Mouse (Mus musculus) embryonic facial prominence, embryonic 14.5 days (tissue): ENCODE data around the gene Pcolce2. TPM values are rescaled to one million over a fixed set of nuclear protein-coding genes. Genes with fewer than 3 reads are reported as not detected.

Experiments
- ATAC-seq: fragments of 200-750 bp; cut with Nextera tagmentation; 2 replicates; pipeline ENCODE4 v1.8.0; 2017; ENCODE audit warnings: low read depth, moderate number of reproducible peaks, moderate TSS enrichment
- DNase-seq: peaks from one replicate; pipeline ENCODE4 v3.0.0-alpha.2; 2015; ENCODE audit warnings: low spot score
- H3K27ac ChIP-seq: fragments of 300-500 bp; sonication (generic); replicated peaks from 2 replicates; pipeline ENCODE4 v1.5.1; 2014; ENCODE audit warnings: low read depth, mild to moderate bottlenecking, low read length, moderate library complexity
- H3K27me3 ChIP-seq: fragments of 300-500 bp; sonication (generic); replicated peaks from 2 replicates; pipeline ENCODE4 v1.6.1; 2014; ENCODE audit warnings: low read length; ENCODE audit not compliant: control insufficient read depth, insufficient read depth
- H3K36me3 ChIP-seq: fragments of 300-500 bp; sonication (generic); 2 replicates; pipeline ENCODE4 v1.6.1; 2014; ENCODE audit warnings: low read length, mixed read lengths; ENCODE audit not compliant: control insufficient read depth, insufficient read depth
- H3K4me1 ChIP-seq: fragments of 300-500 bp; sonication (generic); 2 replicates; pipeline ENCODE4 v1.6.1; 2014; ENCODE audit warnings: antibody characterized with exemption, low read length; ENCODE audit not compliant: control insufficient read depth, insufficient read depth
- H3K4me2 ChIP-seq: fragments of 300-500 bp; sonication (generic); 2 replicates; pipeline ENCODE4 v1.6.1; 2014; ENCODE audit warnings: low read depth, mild to moderate bottlenecking, low read length, moderate library complexity, mixed read lengths
- H3K4me3 ChIP-seq: fragments of 300-500 bp; sonication (generic); 2 replicates; pipeline ENCODE4 v1.5.1; 2014; ENCODE audit warnings: low read depth, mild to moderate bottlenecking, low read length
- H3K9ac ChIP-seq: fragments of 300-500 bp; sonication (generic); 2 replicates; pipeline ENCODE4 v1.6.1; 2014; ENCODE audit warnings: low read depth, mild to moderate bottlenecking, low read length, moderate library complexity, mixed read lengths
- H3K9me3 ChIP-seq: fragments of 300-500 bp; sonication (generic); 2 replicates; pipeline ENCODE4 v1.6.1; 2016; ENCODE audit warnings: low read length; ENCODE audit not compliant: control insufficient read depth
- WGBS: fragments of 180-500 bp; shearing (Covaris S2); extraction: QIAGEN DNeasy Blood & Tissue Kit; methylation state at CpG from one replicate; pipeline ENCODE4 v1.1.7; 2014; 5-methylcytosine and 5-hydroxymethylcytosine counted together
- polyA plus RNA-seq: library from polyadenylated mRNA; unstranded; fragments of >200 nt; fragmentation: Nextera tagmentation; extraction: Ambion mirVana; gene quantifications from 2 replicates; pipeline ENCODE4 v1.2.1, GENCODE M21; 2014

Gene Pcolce2
- polyA plus RNA-seq, 1 experiment from 2014 or later: 13.5 TPM

DNA sequence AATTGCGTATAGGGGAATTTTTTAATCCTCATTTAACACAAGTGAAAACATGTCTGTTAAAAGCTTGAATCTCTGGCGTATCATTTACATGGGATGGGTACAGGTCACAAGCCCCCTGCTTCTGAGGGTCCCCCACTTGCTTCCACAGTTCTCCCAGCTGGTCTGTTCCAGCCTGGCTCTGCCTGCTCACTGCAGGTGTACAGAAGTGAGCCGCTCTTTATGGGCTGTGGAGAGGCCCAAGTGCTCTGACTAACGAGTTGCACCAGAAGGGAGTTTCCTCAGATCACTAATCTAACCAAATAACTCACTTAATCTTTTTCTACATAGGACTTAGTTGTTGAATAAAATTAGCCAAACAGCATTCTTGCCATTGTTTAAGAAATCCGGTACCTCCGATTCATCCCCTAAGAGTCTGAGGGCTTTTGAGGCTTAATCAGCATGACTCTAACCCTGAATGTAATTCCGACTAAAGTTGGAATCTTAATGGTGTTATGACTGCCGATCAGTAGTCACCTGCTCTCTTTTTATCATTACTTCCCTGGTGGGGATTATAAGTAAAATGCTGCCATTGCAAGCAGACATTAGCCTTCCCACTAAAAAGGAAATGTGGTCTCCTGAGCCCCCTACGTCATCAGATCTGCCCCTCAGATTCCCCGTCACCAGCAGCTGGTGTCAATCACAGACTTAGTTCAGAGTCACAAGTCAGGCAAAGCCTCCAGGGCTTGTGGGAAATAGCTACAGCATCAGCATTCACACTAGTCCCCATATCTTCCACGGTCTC lies 48.4 kb downstream of the Pcolce2 start:
- Histone ChIP-seq H3K27ac (no peak overlapping the region), H3K9ac (no peak overlapping the region), H3K4me1 (peaks cover 7% of the 10 kb centered on the region; the same call in 1 of the 2 replicates), H3K4me2 (no peak overlapping the region), H3K36me3 (no peaks in the 10 kb centered on the region), H3K9me3 (no peaks in the 10 kb centered on the region), H3K4me3 (no peak overlapping the region), H3K27me3 (no peaks in the 10 kb centered on the region)
- ATAC-seq: peak; percentile 79
- WGBS: 45% methylated on average over 11 of the region's 11 CpGs
- DNase-seq: peak; percentile 73

DNA sequence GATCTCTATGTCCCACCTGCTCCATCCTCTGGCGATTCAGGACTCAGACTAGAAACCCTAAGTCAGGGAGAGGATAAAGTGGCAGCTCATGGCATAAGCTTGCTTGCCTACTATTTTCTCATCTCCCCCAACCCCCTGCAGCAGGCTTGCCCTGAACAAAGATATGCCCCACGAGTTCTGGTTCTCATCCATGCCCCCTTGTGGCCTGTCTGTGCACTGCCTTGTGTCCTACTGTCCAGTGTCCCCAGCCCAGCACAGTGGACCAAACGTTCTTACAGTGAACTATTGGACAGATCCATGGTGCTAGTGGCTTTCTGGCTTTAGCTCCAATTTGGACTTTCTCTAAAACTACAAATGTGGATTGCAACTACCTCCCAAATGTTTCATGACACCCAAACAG lies 50.7 kb downstream of the Pcolce2 start:
- ATAC-seq (no peak), DNase-seq (no peak)
- Histone ChIP-seq H3K4me3 (no peak overlapping the region), H3K4me2 (no peak overlapping the region), H3K4me1 (peaks cover 13% of the 10 kb centered on the region; the same call in 1 of the 2 replicates), H3K9me3 (no peaks in the 10 kb centered on the region), H3K9ac (no peak overlapping the region), H3K27me3 (no peaks in the 10 kb centered on the region), H3K27ac (no peak overlapping the region), H3K36me3 (no peaks in the 10 kb centered on the region)
- 67% methylated on average over 3 of the region's 3 CpGs for WGBS

DNA sequence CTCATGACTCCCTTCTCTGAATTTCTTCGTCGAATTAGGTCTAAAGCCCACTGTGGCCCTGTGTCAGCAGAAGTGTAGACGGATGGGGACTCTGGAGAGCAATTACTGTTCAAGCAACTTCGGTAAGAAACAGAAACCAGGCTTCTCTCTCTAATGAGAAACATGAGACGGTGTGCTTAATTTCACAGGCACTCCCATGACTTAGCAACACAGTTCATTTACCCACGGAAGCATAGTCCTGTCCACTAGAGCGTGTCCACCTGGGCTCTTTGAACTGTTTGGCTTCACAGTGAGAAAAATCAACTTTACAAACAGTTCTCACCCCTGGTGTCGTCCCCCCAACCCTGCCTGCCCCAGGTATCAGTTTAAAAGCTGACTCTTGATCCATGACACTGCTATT lies 55.4 kb downstream of the Pcolce2 start:
- Histone ChIP-seq H3K36me3 (no peaks in the 10 kb centered on the region), H3K27me3 (no peaks in the 10 kb centered on the region), H3K9ac (no peak overlapping the region), H3K4me2 (no peak overlapping the region), H3K27ac (no peak overlapping the region), H3K4me3 (no peak overlapping the region), H3K9me3 (no peaks in the 10 kb centered on the region), H3K4me1 (0 out of 2 replicates have a peak, but pooled peaks cover 6% of the 10 kb centered on the region)
- ATAC-seq (peak; percentile 81), DNase-seq (peak; percentile 68)
- WGBS: 31% methylated on average over 8 of the region's 8 CpGs

DNA sequence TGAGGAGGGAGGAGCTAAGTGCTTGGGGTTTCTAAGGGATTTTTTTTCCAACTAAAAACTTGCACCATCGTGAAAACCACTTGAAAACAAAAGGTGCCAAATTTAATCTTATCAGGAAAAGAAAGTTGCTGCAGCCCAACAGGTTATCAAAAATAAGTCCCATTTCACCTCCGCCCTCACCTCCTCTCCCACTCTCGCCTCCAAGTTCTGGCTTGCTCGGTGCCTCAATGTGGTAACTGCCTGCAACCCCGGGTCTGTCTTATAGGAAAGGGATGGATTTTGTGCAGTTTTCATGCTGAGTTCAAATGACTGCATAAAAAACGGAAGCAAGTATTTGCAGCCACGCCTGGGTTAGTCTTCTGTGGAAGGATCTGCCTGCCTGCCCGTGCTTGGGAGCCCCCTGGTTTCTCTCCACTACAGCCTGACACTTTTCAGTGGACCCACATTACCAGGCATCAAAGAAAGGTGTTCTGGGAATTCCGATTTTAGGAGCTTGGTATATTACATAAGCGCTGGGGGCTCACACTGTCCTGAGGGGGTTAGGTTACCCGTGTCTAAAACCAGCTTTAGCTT lies 56.2 kb downstream of the Pcolce2 start:
- 0 out of 2 replicates have a peak, but pooled peaks cover 6% of the 10 kb centered on the region for H3K4me1 ChIP-seq
- no peaks in the 10 kb centered on the region for H3K27me3 ChIP-seq
- H3K9me3 ChIP-seq: no peaks in the 10 kb centered on the region
- DNase-seq: no peak
- WGBS: 70% methylated on average over 11 of the region's 11 CpGs
- no peak overlapping the region for H3K27ac ChIP-seq
- H3K36me3 ChIP-seq: no peaks in the 10 kb centered on the region
- no peak overlapping the region for H3K4me3 ChIP-seq
- no peak overlapping the region for H3K9ac ChIP-seq
- ATAC-seq: 0 out of 2 replicates have a peak, but pooled peaks have one; percentile 5
- H3K4me2 ChIP-seq: peak overlapping the region; percentile 26

DNA sequence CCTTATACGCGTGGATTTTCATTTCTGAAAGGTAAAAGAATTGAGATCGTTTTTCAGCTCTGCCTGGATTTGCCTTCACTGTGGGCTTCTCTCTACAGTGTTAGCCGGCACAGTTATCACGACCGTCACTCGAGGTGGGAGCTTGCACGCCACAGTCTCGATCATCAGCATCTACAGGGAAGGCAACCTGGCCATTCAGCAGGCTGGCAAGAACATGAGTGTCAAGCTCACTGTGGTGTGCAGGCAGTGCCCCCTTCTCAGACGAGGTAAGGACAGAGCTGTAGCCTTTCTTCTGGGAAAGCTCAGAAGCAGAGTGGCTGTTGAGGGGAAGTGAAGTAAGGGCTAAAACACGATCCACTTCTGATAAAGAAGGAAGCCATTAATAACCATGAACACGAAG lies 57.1 kb downstream of the Pcolce2 start:
- Histone ChIP-seq H3K9me3 (no peaks in the 10 kb centered on the region), H3K36me3 (no peaks in the 10 kb centered on the region), H3K4me2 (no peak overlapping the region), H3K27me3 (no peaks in the 10 kb centered on the region), H3K27ac (no peak overlapping the region), H3K4me1 (0 out of 2 replicates have a peak, but pooled peaks cover 6% of the 10 kb centered on the region), H3K4me3 (no peak overlapping the region), H3K9ac (no peak overlapping the region)
- WGBS: 76% methylated on average over 12 of the region's 12 CpGs
- ATAC-seq: no peak
- no peak for DNase-seq

DNA sequence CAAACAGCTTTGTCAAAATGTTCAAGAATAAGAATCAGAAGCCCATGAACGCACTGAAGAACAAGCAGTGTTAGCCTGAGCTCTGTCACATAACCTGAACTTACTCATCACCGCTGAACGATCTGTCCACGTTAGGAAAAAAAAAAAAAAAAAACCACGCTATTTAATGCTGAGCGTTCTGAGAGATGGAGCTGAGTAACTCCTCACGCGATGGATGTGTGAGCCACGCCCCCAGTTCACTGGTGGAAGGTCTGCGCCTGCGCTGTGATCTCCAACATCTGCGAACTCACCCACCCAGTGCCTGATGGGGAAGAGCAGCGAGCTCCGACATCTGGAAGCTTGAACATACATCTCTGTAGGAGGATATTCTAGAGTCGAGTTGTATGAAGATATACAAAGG lies 57.6 kb downstream of the Pcolce2 start:
- no peak for DNase-seq
- no peak for ATAC-seq
- Histone ChIP-seq H3K4me2 (no peak overlapping the region), H3K27ac (no peak overlapping the region), H3K9me3 (no peaks in the 10 kb centered on the region), H3K4me3 (no peak overlapping the region), H3K9ac (no peak overlapping the region), H3K4me1 (0 out of 2 replicates have a peak, but pooled peaks cover 6% of the 10 kb centered on the region), H3K36me3 (no peaks in the 10 kb centered on the region), H3K27me3 (no peaks in the 10 kb centered on the region)
- 84% methylated on average over 15 of the region's 15 CpGs for WGBS

DNA sequence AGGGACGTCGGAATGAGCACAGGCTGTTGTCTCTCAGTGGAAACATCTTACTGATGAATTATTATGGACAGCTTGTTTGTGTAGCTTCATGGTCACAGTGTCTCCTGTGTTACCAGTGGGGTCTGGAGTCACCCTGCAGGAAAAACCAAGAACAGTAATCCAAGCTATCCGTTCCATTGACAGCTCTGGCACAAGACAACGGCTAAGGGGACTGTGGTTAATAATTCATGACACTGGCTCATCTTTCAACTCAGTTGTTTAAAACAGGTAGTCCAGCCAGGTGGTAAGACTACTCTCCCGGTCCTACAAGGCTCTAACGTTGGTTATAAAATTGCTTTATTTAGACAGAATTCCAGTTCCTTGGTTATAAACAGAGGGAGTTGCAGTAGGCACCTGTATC lies 59.2 kb downstream of the Pcolce2 start:
- no peak overlapping the region for H3K27ac ChIP-seq
- ATAC-seq (no peak), DNase-seq (no peak)
- no peaks in the 10 kb centered on the region for H3K9me3 ChIP-seq
- no peak overlapping the region for H3K4me2 ChIP-seq
- no peaks in the 10 kb centered on the region for H3K36me3 ChIP-seq
- H3K4me1 ChIP-seq: 0 out of 2 replicates have a peak, but pooled peaks cover 6% of the 10 kb centered on the region
- H3K4me3 ChIP-seq: no peak overlapping the region
- WGBS: 72% methylated on average over 6 of the region's 6 CpGs
- no peak overlapping the region for H3K9ac ChIP-seq
- H3K27me3 ChIP-seq: no peaks in the 10 kb centered on the region

DNA sequence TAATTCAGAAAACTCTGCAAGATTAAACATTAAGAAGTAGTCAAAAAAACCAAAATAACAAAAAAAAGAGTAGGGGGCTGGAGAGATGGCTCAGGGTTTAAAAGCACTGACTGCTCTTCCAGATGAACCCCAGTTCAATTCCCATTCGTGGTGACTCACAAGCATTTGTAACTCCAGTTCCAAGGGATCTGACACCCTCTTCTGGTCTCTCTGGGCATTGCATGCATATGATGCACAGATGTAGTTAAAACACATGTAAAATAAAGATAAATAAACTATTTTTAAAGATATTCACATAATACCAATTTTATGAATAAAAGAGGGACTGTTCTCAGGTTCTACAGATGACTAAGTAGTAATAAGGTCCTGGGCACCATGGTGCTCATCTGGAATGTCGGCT lies 60.4 kb downstream of the Pcolce2 start:
- no peaks in the 10 kb centered on the region for H3K36me3 ChIP-seq
- H3K27me3 ChIP-seq: no peaks in the 10 kb centered on the region
- H3K9ac ChIP-seq: no peak overlapping the region
- DNase-seq (no peak), ATAC-seq (no peak)
- WGBS: 57% methylated on average over 2 of the region's 2 CpGs
- H3K4me3 ChIP-seq: no peak overlapping the region
- H3K27ac ChIP-seq: no peak overlapping the region
- no peak overlapping the region for H3K4me2 ChIP-seq
- H3K9me3 ChIP-seq: no peaks in the 10 kb centered on the region
- H3K4me1 ChIP-seq: 0 out of 2 replicates have a peak, but pooled peaks cover 3% of the 10 kb centered on the region
